Mouse (Mus musculus): ENCODE results near the gene Smndc1.

The Smndc1 gene

DNA sequence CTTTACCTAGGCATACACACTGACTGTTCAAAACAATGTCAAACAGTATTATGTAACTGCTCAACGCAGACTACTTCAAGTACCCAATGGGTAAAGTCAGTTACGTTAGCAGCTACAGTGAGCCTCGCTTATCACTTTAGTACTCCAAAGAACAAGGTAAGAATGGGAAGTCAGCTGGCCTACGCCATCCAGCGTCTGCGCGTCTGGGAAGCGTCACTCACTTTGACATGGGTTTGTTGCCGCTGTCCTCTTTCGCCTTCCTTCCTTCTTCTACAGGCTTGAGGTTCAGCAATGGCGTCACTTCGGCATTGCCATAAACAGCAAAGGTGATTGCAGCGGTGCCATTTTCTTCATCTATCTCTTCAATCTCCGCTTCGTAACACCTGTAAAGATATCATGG lies 7.0 kb downstream of the Smndc1 start:
- DNase-seq (ENCODE audit: low read depth, low spot score), result no peak

GRCm38 (mm10) chr19:53378421-53378820 lies 12.0 kb downstream of the Smndc1 start:
- DNase-seq (ENCODE audit: low read depth, low spot score), result no peak

- no peak for DNase-seq (ENCODE audit: low read depth, low spot score)
Observed at GRCm38 (mm10) chr19:53377652-53378051, 12.7 kb downstream of the Smndc1 start.

- no peak for DNase-seq (ENCODE audit: low read depth, low spot score)
Observed at GRCm38 (mm10) chr19:53375816-53376215, 14.6 kb downstream of the Smndc1 start.

DNA sequence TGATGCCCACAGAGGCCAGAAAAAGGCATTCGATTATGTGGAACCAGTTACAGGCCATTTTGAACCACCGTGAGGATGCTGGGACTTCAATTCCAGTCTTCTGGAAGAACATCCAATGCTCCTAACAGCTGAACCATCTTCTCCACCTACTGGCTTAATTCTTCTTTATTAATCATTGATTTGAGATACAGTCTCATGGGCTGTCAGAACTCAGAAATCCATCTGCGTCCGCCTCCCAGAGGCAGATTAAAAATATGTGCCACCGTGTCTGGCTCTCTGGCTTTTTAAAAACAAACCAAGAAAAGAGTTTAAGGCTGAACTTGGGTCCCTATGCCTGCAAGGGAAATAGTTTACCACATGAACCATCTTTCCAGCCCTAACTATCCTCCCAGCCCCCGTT lies 15.1 kb downstream of the Smndc1 start:
- no peak for DNase-seq (ENCODE audit: low read depth, low spot score)

- no peak for DNase-seq (ENCODE audit: low read depth, low spot score)
Observed at GRCm38 (mm10) chr19:53373570-53373969, 16.8 kb downstream of the Smndc1 start.

- DNase-seq (ENCODE audit: low read depth, low spot score), result no peak
Observed at GRCm38 (mm10) chr19:53371666-53372065, 18.7 kb downstream of the Smndc1 start, which contains the start of gene Gm10197. TSS of gene Gm10197 (minus strand) at chr19:53371766.

DNA sequence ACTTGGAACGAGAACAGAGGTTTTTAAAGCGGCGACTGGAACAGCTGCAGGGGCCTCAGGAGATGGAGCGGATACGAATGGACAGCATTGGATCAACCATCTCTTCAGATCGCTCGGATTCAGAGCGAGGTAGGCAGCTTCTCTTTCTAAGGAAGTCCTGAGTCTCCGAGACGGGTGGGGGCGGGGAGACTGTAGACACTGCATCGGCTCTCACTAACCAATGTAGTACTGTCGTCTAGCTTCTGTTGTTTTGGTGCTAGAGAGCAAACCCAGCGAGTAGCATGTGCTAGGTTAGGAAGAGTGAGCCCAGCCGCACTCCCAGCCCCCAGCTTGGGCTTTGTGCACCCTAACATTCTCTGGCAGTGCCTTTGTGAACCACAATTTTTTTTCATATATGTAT lies 20.1 kb downstream of the Smndc1 start:
- DNase-seq (ENCODE audit: low read depth, low spot score), result no peak

DNA sequence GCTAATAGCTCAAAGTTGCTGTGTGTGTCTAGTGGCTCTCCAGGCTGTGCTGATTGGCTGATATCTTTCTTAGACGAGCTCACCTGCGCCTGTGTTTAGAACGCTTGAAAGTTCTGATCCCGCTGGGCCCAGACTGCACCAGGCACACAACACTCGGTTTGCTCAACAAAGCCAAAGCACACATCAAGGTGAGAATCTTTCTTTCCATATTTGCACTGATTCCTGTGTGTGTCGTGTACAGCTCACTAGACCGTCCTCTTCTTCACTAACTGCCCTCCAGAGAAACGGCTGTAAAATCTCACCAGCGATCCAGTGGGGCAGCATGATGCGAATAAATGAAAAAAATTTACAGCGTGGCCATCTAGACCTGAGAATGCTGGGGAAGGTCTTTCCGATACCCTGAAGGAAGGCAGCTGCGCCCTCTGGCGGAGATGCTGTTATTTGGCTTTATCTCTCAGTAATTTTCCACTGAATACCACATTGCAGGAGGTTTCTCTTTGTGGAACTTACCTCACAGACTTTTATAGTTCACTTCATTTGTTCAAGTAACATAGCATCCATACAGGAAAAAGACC lies 20.8 kb downstream of the Smndc1 start:
- DNase-seq (ENCODE audit: low read depth, low spot score), result peak; percentile 77

GRCm38 (mm10) chr19:53366881-53367280 lies 23.5 kb downstream of the Smndc1 start:
- DNase-seq (ENCODE audit: low read depth, low spot score), result no peak

DNA sequence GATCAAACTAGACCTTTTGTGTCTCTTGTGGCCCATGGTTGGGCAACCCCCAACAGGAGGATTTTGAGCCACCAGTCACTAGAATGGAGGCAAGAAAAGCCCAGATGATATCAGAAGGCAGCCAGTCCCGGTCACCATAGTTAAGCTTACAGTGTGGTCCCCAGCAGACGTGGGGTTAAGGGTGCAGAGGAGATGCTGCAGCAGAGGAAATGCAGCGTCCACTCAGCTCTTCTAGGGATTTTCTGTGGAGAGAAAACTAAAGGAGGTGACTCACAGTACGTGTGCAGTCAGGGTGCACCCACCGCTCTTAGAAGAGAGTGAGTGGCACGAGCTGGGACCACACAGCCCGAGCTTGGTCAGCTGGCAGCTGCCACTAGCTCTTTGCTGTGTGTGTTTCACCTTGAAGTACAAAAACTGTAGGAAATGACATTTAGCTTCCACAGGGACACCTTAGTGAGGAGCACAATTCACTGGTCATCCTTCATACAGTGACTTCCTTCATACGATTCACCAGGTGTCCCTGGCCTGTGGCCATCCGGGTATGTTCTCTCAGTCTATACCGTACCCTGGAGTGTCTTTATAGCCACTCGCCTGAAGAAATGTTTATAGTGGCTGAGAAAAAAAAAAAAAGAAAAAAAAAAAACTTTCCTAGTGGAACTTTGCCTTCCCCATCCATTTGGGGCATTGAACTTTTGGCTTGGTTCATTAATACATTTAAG lies 24.2 kb downstream of the Smndc1 start:
- DNase-seq (ENCODE audit: low read depth, low spot score), result no peak

DNA sequence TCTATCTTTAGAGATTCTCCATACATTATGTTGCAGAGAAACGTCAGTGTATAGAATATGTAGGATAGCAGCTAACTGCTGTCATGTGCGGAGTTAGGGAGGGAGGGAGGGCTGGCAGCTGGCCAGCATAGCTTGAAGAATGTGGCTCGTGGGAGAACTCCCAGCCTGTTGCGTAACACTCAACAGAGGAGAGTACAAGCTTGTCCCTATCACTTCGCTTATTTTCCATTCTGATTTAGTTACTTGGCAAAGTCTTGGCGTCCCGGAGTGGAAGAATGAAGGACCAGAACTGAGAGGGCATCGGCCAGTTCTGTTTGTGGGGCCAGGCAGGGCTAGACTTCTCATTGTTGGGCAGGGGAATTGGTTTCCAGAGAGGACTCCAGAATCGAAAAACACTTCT lies 25.4 kb downstream of the Smndc1 start:
- peak; percentile 77 for DNase-seq (ENCODE audit: low read depth, low spot score)

- no peak for DNase-seq (ENCODE audit: low read depth, low spot score)
Observed at GRCm38 (mm10) chr19:53364551-53364950, 25.8 kb downstream of the Smndc1 start.

DNA sequence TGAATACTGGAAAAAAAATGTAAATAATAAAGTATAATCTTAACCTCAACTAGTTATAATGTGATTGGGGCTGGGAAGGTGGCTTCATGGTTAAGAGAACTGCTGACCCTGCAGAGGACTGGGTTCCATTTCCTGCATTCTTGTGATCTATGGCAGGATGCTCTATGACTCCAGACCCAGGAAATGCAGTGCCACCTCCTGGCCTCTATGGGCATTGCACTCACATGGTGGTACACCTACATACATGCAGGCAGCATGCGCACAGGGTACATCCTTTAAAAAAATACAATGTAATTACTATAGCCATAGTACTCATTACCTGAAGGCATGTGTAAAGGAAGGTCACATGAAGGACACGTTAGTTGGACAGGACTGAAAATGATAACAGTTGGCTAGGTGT lies 27.4 kb downstream of the Smndc1 start:
- peak; percentile 60 for DNase-seq (ENCODE audit: low read depth, low spot score)

GRCm38 (mm10) chr19:53360265-53360958 lies 30.0 kb downstream of the Smndc1 start:
- no peak for DNase-seq (ENCODE audit: low read depth, low spot score)

- no peak for DNase-seq (ENCODE audit: low read depth, low spot score)
Observed at GRCm38 (mm10) chr19:53359160-53360033, 31.0 kb downstream of the Smndc1 start.

- no peak for DNase-seq (ENCODE audit: low read depth, low spot score)
Observed at GRCm38 (mm10) chr19:53355065-53355464, 35.3 kb downstream of the Smndc1 start.

DNA sequence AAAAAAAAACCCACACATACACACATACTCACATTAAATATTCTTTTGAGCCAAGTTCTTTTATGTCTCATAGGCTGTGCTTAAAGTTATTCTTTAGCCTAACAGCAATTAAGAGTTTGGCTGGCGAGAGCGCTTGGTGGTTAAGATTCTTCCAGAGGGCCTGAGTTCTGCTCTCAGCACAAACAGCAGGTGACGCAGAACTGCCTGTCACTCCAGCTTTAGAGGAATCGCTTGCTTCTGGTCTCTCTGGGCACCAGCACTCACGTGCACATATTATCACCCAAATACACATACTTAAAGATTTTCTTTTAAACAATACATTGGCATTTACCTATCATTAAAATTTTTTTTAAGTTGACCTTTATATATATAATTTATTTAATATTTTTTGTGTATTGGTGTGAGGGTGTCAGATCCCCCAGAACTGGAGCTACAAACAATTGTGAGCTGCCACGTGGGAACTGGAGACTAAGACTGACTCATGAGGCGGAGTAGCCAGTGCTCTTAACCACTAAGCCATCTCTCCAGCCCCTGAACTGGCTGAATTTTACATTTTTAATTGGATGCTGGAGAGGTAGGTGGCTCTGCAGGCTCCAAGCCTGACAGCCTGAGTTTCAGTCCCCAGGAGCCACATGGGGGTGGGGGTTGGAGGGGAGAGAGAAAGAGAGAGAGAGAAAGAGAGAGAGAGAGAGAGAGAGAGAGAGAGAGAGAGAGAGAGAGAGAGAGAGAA lies 35.9 kb downstream of the Smndc1 start:
- DNase-seq (ENCODE audit: low read depth, low spot score), result peak; percentile 58

GRCm38 (mm10) chr19:53353864-53354263 lies 36.5 kb downstream of the Smndc1 start:
- no peak for DNase-seq (ENCODE audit: low read depth, low spot score)

DNA sequence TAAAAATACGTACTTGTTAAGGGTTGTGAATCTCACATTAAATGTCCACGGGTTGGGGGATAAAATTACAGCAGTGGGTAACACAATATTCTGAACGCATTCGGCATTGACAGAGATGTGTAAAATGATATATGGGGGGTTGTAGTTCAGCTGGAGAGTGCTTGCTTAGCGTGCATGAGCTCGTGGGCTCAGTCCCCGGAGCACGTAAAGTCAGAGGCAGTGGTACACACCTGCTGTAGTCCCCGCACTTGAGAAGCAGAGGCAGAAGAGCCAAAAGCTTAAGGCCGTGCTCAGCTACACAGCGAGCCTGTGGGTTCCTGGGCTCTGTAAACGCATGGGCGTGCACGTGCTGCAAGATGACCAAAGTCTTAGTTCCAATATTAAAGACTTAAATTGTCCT lies 44.6 kb downstream of the Smndc1 start:
- no peak for DNase-seq (ENCODE audit: low read depth, low spot score)

- no peak for DNase-seq (ENCODE audit: low read depth, low spot score)
Observed at GRCm38 (mm10) chr19:53344062-53344461, 46.3 kb downstream of the Smndc1 start.
